Mouse (Mus musculus) limb, embryonic 12.5 days (tissue): ENCODE measurements around the gene Cavin2. TPM values are rescaled to one million over a fixed set of nuclear protein-coding genes. Genes with fewer than 3 reads are reported as not detected.

Source experiments
- polyA plus RNA-seq: library from polyadenylated mRNA; unstranded; fragments of >200 nt; fragmentation: Nextera tagmentation; extraction: Ambion mirVana; gene quantifications from 2 replicates; pipeline ENCODE4 v1.2.1, GENCODE M21; 2016

Cavin2 gene
- polyA plus RNA-seq, 1 experiment from 2014 or later, result 6.3 TPM

Other genes with a start within 250 kb of the Cavin2 start
- 5.1 and 6.0 TPM in 2 replicates for gene Nabp1, start 189.3 kb downstream of the Cavin2 start, polyA plus RNA-seq